Mouse (Mus musculus): Measurements from ENCODE around the gene Zfp946.
A peak's percentile ranks its signal among the peaks of the same experiment; 100 is the strongest.

Gene Zfp946

GRCm38 (mm10) chr17:22423952-22424617 is at the start of gene Zfp946:
Zfp946 (plus strand) TSS chr17:22424222.
- peak; percentile 70 for DNase-seq

- no peak for DNase-seq
Measured at GRCm38 (mm10) chr17:22410756-22411155, 13.3 kb upstream of the Zfp946 start.

DNA sequence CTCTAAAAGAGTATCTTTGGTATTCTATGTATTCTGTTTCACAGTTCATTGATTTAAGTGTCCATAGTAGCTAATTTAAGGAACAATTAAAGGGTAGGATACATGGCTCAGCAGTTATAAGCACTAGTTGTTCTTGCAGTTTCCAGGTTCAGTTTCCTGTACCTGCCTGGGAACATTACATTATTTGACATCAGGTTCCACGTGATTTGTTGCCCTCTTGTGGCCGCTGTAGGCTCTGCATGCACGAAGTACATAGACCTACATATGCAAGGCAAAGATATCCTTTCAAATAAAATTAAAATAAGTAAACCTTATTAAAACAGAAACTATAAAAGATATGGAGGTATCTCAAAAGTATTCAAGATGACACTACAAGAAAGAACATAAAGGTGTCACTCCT is 6.5 kb upstream of the Zfp946 start:
- peak; percentile 78 for DNase-seq

GRCm38 (mm10) chr17:22424636-22425354 is 773 bp downstream of the Zfp946 start:
- DNase-seq, result no peak

GRCm38 (mm10) chr17:22447684-22448083 is 23.7 kb downstream of the Zfp946 start:
- DNase-seq, result no peak

DNA sequence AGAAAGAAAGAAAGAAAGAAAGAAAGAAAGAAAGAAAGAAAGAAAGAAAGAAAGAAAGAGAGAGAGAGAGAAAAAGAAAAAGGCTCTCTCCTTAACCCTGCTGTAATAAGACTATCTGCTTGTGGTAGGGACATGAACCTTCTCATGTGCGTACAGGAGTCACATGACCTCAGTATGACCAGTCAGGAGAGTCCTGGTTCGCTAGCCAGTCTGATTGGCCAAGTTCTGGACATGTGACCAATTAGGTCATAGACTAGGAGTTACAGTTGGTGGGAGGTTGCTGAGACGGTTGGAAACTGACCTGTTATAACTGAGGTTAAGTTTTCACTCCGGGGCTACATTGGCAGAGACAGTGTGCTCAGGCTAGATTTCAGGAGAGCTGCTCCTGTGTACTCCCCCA is 73.1 kb downstream of the Zfp946 start:
- DNase-seq, result no peak

All from right cerebral cortex, postnatal 4 days (tissue).